In the genomic region with DNA sequence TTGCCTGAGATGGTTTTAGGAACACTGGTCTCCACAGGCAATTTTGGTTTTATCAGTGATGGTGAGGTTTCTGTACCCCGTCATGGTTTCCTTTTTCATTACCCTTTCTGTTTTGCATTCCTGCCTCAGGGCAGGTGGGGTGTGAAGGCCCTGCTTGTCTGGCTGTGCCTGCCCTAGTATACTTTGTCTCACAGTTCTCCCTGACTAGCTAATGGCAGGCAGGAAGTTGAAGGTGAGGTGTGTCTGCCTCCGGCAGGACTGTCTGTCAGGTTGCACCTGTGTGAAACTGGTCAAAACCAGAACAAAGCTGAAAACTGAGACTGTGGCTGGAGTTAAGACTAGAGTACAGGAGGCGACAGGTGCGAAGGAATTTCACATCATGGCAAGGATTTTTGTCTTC, we compare ENCODE assay signal across 18 mouse cellular contexts. TPM values are rescaled to one million over a fixed set of nuclear protein-coding genes. Genes with fewer than 3 reads are reported as not detected.
DNase-seq lines count a peak whose midpoint lies in the region; ATAC-seq and TF ChIP-seq lines count a peak whose summit lies in the region.
"Had no signal": no experiment of that assay in that cellular context is flagged by ENCODE, and none has a peak within 500 bp of the region (broad histone marks: within the 10 kb centered on the region; RNA-seq: fewer than 3 reads in every experiment).

No protein-coding gene starts in this region.

- intact Hi-C loops in heart, postnatal 10 days (cut with DNase I) = no loop called here

- WGBS in embryonic facial prominence, embryonic 12.5 days = 47% methylated on average over 4 of the region's 4 CpGs
- 59% methylated on average over 4 of the region's 4 CpGs for WGBS in stomach, postnatal 0 days

- in situ Hi-C loops in ES-E14 (cut with MboI; ENCODE audit: low sequenced_read_pairs in 2 of 2, unreplicated experiment in 2 of 2) = no loop called here

- no peaks in the 10 kb centered on the region for H3K27me3 ChIP-seq in embryonic facial prominence, embryonic 12.5 days
- no peaks in the 10 kb centered on the region for H3K27me3 ChIP-seq in stomach, postnatal 0 days (ENCODE audit: control insufficient read depth, insufficient read depth, low read length)
- H3K27me3 ChIP-seq: embryonic facial prominence, embryonic 15.5 days; midbrain, embryonic 13.5 days; neural tube, embryonic 13.5 days had no signal

- H3K9ac ChIP-seq in ES-E14 (ENCODE audit: insufficient read depth, low read depth, low read length, poor library complexity, severe bottlenecking) = no peak overlapping the region
- no peak overlapping the region for H3K9ac ChIP-seq in embryonic facial prominence, embryonic 12.5 days
- no peak overlapping the region for H3K9ac ChIP-seq in stomach, postnatal 0 days (ENCODE audit: low read length)
- H3K9ac ChIP-seq: embryonic facial prominence, embryonic 15.5 days; midbrain, embryonic 13.5 days; neural tube, embryonic 13.5 days had no signal

- ATAC-seq in embryonic facial prominence, embryonic 12.5 days (ENCODE audit: insufficient number of reproducible peaks, insufficient read depth, low FRiP score, low TSS enrichment) = 0 out of 2 replicates have a peak, but pooled peaks have one; percentile 10
- peak; percentile 68 for ATAC-seq in stomach, postnatal 0 days (ENCODE audit: low FRiP score, low TSS enrichment)
- ATAC-seq: midbrain, embryonic 13.5 days had no signal

- no peak for TF ChIP-seq EP300 in stomach, postnatal 0 days (optimal IDR thresholded peaks at IDR 0.05)

- H3K4me1 ChIP-seq in ES-E14 (ENCODE audit: control insufficient read depth in 2 of 2, insufficient read depth in 2 of 2, low read length in 2 of 2, poor library complexity in 1 of 2) = peaks cover 2 to 3% of the 10 kb centered on the region in 2 experiments; a peak in 1 of 4 replicates
- peaks cover 2% of the 10 kb centered on the region; the same call in 1 of the 2 replicates for H3K4me1 ChIP-seq in embryonic facial prominence, embryonic 12.5 days
- H3K4me1 ChIP-seq in stomach, postnatal 0 days (replicated peaks; ENCODE audit: control insufficient read depth, insufficient read depth) = no peaks in the 10 kb centered on the region

- H3K9me3 ChIP-seq in ES-E14 (ENCODE audit: control insufficient read depth, insufficient read depth, low read depth, low read length) = no peaks in the 10 kb centered on the region
- H3K9me3 ChIP-seq in embryonic facial prominence, embryonic 12.5 days = no peaks in the 10 kb centered on the region
- no peaks in the 10 kb centered on the region for H3K9me3 ChIP-seq in stomach, postnatal 0 days (ENCODE audit: control insufficient read depth, low read length)
- H3K9me3 ChIP-seq: embryonic facial prominence, embryonic 15.5 days; midbrain, embryonic 13.5 days; neural tube, embryonic 13.5 days had no signal

- H3K4me3 ChIP-seq in ES-E14 (ENCODE audit: insufficient read depth in 1 of 2, low read depth in 1 of 2, low read length in 2 of 2, poor library complexity in 1 of 2, severe bottlenecking in 1 of 2) = no peak overlapping the region
- no peak overlapping the region for H3K4me3 ChIP-seq in embryonic facial prominence, embryonic 12.5 days
- H3K4me3 ChIP-seq in stomach, postnatal 0 days (ENCODE audit: low read depth, low read length) = no peak overlapping the region
- H3K4me3 ChIP-seq: embryonic facial prominence, embryonic 15.5 days; midbrain, embryonic 13.5 days; neural tube, embryonic 13.5 days had no signal

- H3K36me3 ChIP-seq in ES-E14 (ENCODE audit: control insufficient read depth, insufficient read depth, low read length, poor library complexity, severe bottlenecking) = no peaks in the 10 kb centered on the region
- H3K36me3 ChIP-seq in embryonic facial prominence, embryonic 12.5 days = no peaks in the 10 kb centered on the region
- H3K36me3 ChIP-seq in stomach, postnatal 0 days (ENCODE audit: control insufficient read depth, insufficient read depth, low read length) = no peaks in the 10 kb centered on the region
- H3K36me3 ChIP-seq: embryonic facial prominence, embryonic 15.5 days; midbrain, embryonic 13.5 days; neural tube, embryonic 13.5 days had no signal

- no peak overlapping the region for H3K4me2 ChIP-seq in embryonic facial prominence, embryonic 12.5 days (replicated peaks)
- no peak overlapping the region for H3K4me2 ChIP-seq in stomach, postnatal 0 days (replicated peaks; ENCODE audit: low read depth)
- H3K4me2 ChIP-seq: embryonic facial prominence, embryonic 15.5 days; liver, embryonic 11.5 days; midbrain, embryonic 13.5 days; neural tube, embryonic 13.5 days had no signal

- H3K27ac ChIP-seq in ES-E14 (ENCODE audit: insufficient read depth, low read depth, low read length, poor library complexity, severe bottlenecking) = no peak overlapping the region; the same call in 1 of the 2 replicates
- no peak overlapping the region for H3K27ac ChIP-seq in embryonic facial prominence, embryonic 12.5 days
- H3K27ac ChIP-seq in stomach, postnatal 0 days (replicated peaks) = no peak overlapping the region
- H3K27ac ChIP-seq: embryonic facial prominence, embryonic 15.5 days; kidney, postnatal 0 days; midbrain, embryonic 13.5 days; neural tube, embryonic 13.5 days had no signal

- DNase-seq in kidney, adult 9 months = peak; percentile 10
- no peak for DNase-seq in kidney, postnatal 10 days
- peak; percentile 41 for DNase-seq in ES-E14 (ENCODE audit: low read depth, low spot score)
- DNase-seq in stomach, postnatal 0 days (ENCODE audit: low spot score) = no peak
- no peak for DNase-seq in cerebellum, adult 18-20 months
- no peak for DNase-seq in heart, postnatal 10 days
- DNase-seq: adrenal gland, adult 2 months; cerebellum, adult 9-11 months; heart, adult 18-20 months; lung, adult 18-20 months; lung, postnatal 14 days; right cerebral cortex, adult 18-20 months had no signal

- TF ChIP-seq CTCF in stomach, postnatal 0 days (IDR thresholded peaks at IDR 0.05; ENCODE audit: low read depth) = no peak

TF ChIP-seq in ES-E14, 5 proteins besides CTCF, POLR2A, EP300 and RAD21:
- TF ChIP-seq HCFC1 (IDR thresholded peaks at IDR 0.05; ENCODE audit: borderline replicate concordance, insufficient read depth, low read length) (no peak), ZC3H11A (IDR thresholded peaks at IDR 0.05; ENCODE audit: borderline replicate concordance, low read depth, low read length) (no peak), CHD2 (IDR thresholded peaks at IDR 0.05; ENCODE audit: low read depth, low read length) (no peak), MAFK (IDR thresholded peaks at IDR 0.05; ENCODE audit: insufficient read depth, low read depth, low read length) (no peak), ZNF384 (IDR thresholded peaks at IDR 0.05; ENCODE audit: low read depth, low read length) (no peak)

RNA-seq across cellular contexts. Expression of a gene that starts 46.9 kb away (rescaled TPM):
- 16.0 and 29.5 TPM in 2 replicates for total RNA-seq in ES-E14 (2012; rRNA removed)
- 52.3 and 53.3 TPM in 2 replicates for polyA plus RNA-seq in embryonic facial prominence, embryonic 12.5 days (2016; fragmentation: Nextera tagmentation; extraction: Ambion mirVana)
- 91.8 and 96.2 TPM in 2 replicates for polyA plus RNA-seq in stomach, postnatal 0 days (2015; fragmentation: Nextera tagmentation; extraction: Ambion mirVana)
- total RNA-seq in heart, postnatal 10 days (2021) = 10 to 100 TPM; 17.3 to 18.3 TPM

Comparison
In these comparisons a context has a peak if more than half of its experiments do, and no peak if none do; other contexts are left out.
1. DNase-seq: peak in kidney, adult 9 months (single experiment) and ES-E14 (single experiment); none in kidney, postnatal 10 days (single experiment), stomach, postnatal 0 days (single experiment), cerebellum, adult 18-20 months (0 of 2) and heart, postnatal 10 days (0 of 2).